Mouse (Mus musculus): ENCODE measurements around the gene Rpl7a.

Rpl7a gene

DNA sequence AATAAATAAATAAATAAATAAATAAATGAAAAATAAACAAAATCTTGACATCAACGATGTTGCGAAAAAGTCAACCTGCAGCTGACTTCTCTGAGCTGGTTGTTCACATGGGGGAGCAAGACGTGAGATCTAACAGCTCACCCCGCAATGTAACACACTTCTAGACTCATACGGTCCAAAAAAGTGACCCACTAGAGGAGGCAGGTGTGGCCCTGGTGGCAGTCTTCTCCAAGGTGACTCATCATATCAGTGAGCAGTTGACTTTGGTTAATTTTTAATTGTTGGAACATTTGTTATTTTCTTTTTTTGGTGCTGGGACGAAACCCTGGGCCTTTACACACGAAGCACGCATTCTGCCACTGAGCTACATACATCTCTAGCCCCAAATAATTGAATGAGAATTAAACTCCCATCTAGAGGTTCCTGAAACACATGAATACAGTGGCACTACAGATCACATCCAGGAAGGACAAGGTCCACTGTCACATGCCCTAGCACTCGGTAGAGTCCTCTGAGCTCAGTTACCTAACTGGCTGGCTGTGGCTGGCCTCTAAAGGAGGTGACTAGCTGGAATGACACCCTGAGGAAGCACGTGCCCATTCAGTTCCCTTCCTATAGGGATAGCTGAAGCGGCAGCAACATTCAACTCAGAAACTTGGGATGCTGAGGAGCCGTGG, 46.4 kb downstream of the Rpl7a start:
- peak; percentile 30 to 40 for DNase-seq

DNA sequence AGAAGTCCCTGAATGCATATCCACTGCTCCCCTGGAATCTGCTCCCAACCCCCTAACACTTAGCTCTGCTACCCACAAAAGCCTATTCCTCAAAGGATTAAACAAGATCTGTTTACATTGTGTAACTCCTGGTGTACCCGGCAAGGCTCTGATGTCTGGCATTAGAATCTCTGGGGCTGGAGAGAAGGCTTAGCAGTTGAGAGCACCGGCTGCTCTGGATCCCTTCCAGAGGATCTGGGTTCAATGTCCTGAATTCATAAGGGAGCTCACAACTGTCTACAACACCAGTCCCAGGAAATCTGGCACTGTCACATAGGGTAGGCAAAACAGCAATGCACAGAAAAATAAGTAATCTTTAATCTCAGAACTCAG, 46.9 kb downstream of the Rpl7a start:
- DNase-seq: peak; percentile 23 to 37

DNA sequence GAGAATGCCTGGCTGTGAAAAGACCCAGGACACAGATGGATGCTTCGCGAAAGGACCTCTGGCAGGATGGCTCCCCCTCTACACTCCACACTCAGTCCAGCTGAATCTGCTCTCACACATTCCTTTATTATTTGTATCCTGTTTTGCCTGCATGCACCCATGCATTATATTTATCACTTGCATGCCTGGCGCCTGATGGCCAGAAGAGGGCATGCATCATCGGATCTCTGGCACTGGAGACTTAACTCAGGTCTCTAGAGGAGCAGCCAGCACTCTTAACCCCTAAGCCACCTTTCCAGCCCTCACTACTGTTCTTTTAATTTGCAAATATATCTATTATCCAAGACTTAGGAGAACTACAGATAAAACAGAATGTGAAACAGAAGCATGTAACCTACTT, 50.2 kb downstream of the Rpl7a start:
- DNase-seq: peak; percentile 42 to 53
